ENCODE assay signal across 8 mouse cellular contexts in the genomic region with DNA sequence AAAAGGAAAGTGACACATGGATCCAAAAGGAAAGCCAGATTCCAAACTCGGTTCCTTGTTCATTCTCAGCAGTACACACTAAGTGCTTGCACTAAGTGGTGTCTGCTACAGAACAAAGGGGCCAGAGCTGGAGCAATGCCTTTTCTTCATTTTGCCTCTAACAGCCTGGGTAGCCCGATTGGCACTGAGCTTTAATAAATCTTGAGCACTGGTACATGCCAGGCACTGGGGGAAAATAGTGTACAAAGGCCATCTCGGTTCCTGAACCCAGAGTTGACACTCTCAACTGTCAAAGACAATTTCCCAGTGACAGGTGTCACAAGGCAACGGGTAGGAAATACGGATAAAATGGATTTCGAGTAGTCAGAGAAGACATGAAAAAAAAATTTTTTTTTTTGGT. TPM values are rescaled to one million over a fixed set of nuclear protein-coding genes. Genes with fewer than 3 reads are reported as not detected.
A peak's percentile ranks its signal among the peaks of the same experiment; 100 is the strongest.
DNase-seq lines count a peak whose midpoint lies in the region; ATAC-seq lines count a peak whose summit lies in the region.

No protein-coding gene starts in this region.

- DNase-seq in heart, adult 11 months: peak; percentile 88
- DNase-seq in heart, adult 8-10 months (ENCODE audit: low spot score): no peak
- DNase-seq in adipocyte (ENCODE audit: low spot score): peak; percentile 83
- peak; percentile 23 to 24 for DNase-seq in heart, adult 9 months (ENCODE audit: low spot score in 2 of 2)
- no peak for DNase-seq in retina, embryonic 14.5 days (ENCODE audit: low spot score)

- H3K4me2 ChIP-seq in kidney, embryonic 14.5 days (replicated peaks; ENCODE audit: low read depth, low read length): peak overlapping the region; percentile 55
- peak overlapping the region; percentile 68 for H3K4me2 ChIP-seq in midbrain, embryonic 13.5 days (replicated peaks)

- H3K9ac ChIP-seq in kidney, embryonic 14.5 days (ENCODE audit: low read depth, low read length): peak overlapping the region; percentile 58; the same call in 1 of the 2 replicates
- peak overlapping the region; percentile 63 for H3K9ac ChIP-seq in midbrain, embryonic 13.5 days (replicated peaks)

- ATAC-seq in kidney, embryonic 14.5 days (ENCODE audit: low FRiP score, low TSS enrichment): no peak
- ATAC-seq in midbrain, embryonic 13.5 days: no peak
- no peak for ATAC-seq in activated CD4-positive, CD25-positive, alpha-beta regulatory T cell, adult 4 months

- H3K36me3 ChIP-seq in kidney, embryonic 14.5 days (ENCODE audit: control insufficient read depth, insufficient read depth, low read length): peaks cover 14% of the 10 kb centered on the region
- H3K36me3 ChIP-seq in midbrain, embryonic 13.5 days: peaks cover 17% of the 10 kb centered on the region

- 52% methylated on average over 6 of the region's 6 CpGs for WGBS in kidney, embryonic 14.5 days
- 50% methylated on average over 6 of the region's 6 CpGs for WGBS in midbrain, embryonic 13.5 days

- H3K9me3 ChIP-seq in kidney, embryonic 14.5 days (ENCODE audit: control insufficient read depth, low read length): no peaks in the 10 kb centered on the region
- H3K9me3 ChIP-seq in midbrain, embryonic 13.5 days: no peaks in the 10 kb centered on the region

- peaks cover 6% of the 10 kb centered on the region for H3K4me1 ChIP-seq in kidney, embryonic 14.5 days (ENCODE audit: control insufficient read depth, insufficient read depth, low read length)
- H3K4me1 ChIP-seq in midbrain, embryonic 13.5 days (replicated peaks): peaks cover 21% of the 10 kb centered on the region

- H3K27ac ChIP-seq in kidney, embryonic 14.5 days (ENCODE audit: low read depth, low read length): peak overlapping the region; percentile 42; the same call in 1 of the 2 replicates
- H3K27ac ChIP-seq in midbrain, embryonic 13.5 days: peak overlapping the region; percentile 81

- H3K27me3 ChIP-seq in kidney, embryonic 14.5 days (ENCODE audit: control insufficient read depth, insufficient read depth, low read length): no peaks in the 10 kb centered on the region
- H3K27me3 ChIP-seq in midbrain, embryonic 13.5 days: no peaks in the 10 kb centered on the region

- H3K4me3 ChIP-seq in kidney, embryonic 14.5 days (ENCODE audit: low read length): peak overlapping the region; percentile 74
- peak overlapping the region; percentile 91 for H3K4me3 ChIP-seq in midbrain, embryonic 13.5 days (replicated peaks)

RNA-seq across cellular contexts. Expression of a gene that starts 0.8 kb away (rescaled TPM):
- total RNA-seq in heart, adult 8-10 months (2022): 100 to 1,000 TPM; 165 to 183 (median 182) TPM
- polyA plus RNA-seq in kidney, embryonic 14.5 days (2014; fragmentation: Nextera tagmentation; extraction: Ambion mirVana): 249 and 251 TPM in 2 replicates
- 246 and 259 TPM in 2 replicates for polyA plus RNA-seq in midbrain, embryonic 13.5 days (2015; fragmentation: Nextera tagmentation; extraction: Ambion mirVana)
- 100 to 1,000 TPM; 116 to 122 TPM for polyA plus RNA-seq in activated CD4-positive, CD25-positive, alpha-beta regulatory T cell, adult 4 months (2017; shearing (Covaris generic))

RNA-seq across cellular contexts. Expression of a gene that starts 39.5 kb away (rescaled TPM):
- total RNA-seq in heart, adult 8-10 months (2022): 1 to 10 TPM; 2.6 to 4.9 (median 3.5) TPM
- polyA plus RNA-seq in kidney, embryonic 14.5 days (2014; fragmentation: Nextera tagmentation; extraction: Ambion mirVana): 7.7 and 13.2 TPM in 2 replicates
- 18.1 and 27.3 TPM in 2 replicates for polyA plus RNA-seq in midbrain, embryonic 13.5 days (2015; fragmentation: Nextera tagmentation; extraction: Ambion mirVana)
- polyA plus RNA-seq in activated CD4-positive, CD25-positive, alpha-beta regulatory T cell, adult 4 months (2017; shearing (Covaris generic)): 1 to 10 TPM in 1 of 2 experiments, under 1 TPM in 1; 0.89 to 1.5 TPM

RNA-seq across cellular contexts. Expression of a gene that starts 58.4 kb away (rescaled TPM):
- total RNA-seq in heart, adult 8-10 months (2022): 10 to 100 TPM; 21.7 to 28.3 (median 24.5) TPM
- 37.5 and 43.4 TPM in 2 replicates for polyA plus RNA-seq in kidney, embryonic 14.5 days (2014; fragmentation: Nextera tagmentation; extraction: Ambion mirVana)
- polyA plus RNA-seq in midbrain, embryonic 13.5 days (2015; fragmentation: Nextera tagmentation; extraction: Ambion mirVana): 63.1 and 64.2 TPM in 2 replicates
- polyA plus RNA-seq in activated CD4-positive, CD25-positive, alpha-beta regulatory T cell, adult 4 months (2017; shearing (Covaris generic)): 10 to 100 TPM; 34.3 to 37.8 TPM

RNA-seq across cellular contexts. Expression of a gene that starts 58.5 kb away (rescaled TPM):
- 1,000 to 10,000 TPM in 1 of 4 experiments, 100 to 1,000 TPM in 3; 876 to 1,074 (median 969) TPM for total RNA-seq in heart, adult 8-10 months (2022)
- 233 and 251 TPM in 2 replicates for polyA plus RNA-seq in kidney, embryonic 14.5 days (2014; fragmentation: Nextera tagmentation; extraction: Ambion mirVana)
- 210 TPM in 2 replicates for polyA plus RNA-seq in midbrain, embryonic 13.5 days (2015; fragmentation: Nextera tagmentation; extraction: Ambion mirVana)
- polyA plus RNA-seq in activated CD4-positive, CD25-positive, alpha-beta regulatory T cell, adult 4 months (2017; shearing (Covaris generic)): 100 to 1,000 TPM; 119 to 121 TPM

Comparison
In these comparisons a context has a peak if more than half of its experiments do, and no peak if none do; other contexts are left out.
1. DNase-seq: peak in heart, adult 11 months (single experiment), adipocyte (single experiment) and heart, adult 9 months (2 of 2); none in heart, adult 8-10 months (single experiment) and retina, embryonic 14.5 days (single experiment).